Mouse (Mus musculus): ENCODE data around the gene Cdc42ep4.

DNA sequence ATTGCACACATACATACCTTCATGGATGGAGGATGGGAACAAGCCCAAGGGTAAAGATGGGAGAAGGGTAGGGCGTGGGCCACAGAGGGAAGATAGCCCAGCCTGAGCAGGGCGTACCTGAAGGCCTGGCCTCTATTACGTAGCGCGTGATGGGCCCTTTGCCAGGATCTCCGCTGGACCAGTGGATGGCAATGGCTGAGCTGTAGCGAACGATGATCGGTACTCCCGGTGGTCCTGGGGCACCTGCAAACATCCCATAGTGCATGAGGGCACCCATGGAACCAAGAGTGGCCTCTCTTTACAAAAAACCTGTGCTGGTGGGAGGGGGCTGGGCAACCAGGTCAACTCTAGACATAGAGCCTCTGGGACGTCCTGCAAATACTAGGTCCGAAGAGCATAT is 48.3 kb upstream of the Cdc42ep4 start:
- TF ChIP-seq CTCF (IDR thresholded peaks at IDR 0.05; ENCODE audit: borderline replicate concordance, insufficient read depth, low read length) (no peak), POLR2A (IDR thresholded peaks at IDR 0.05; ENCODE audit: low read depth, low read length) (no peak)

All from embryonic fibroblast, embryonic 13.5 days (primary cell).